Mouse (Mus musculus) bone marrow, adult 2 months (tissue): ENCODE measurements at regions not wholly inside any gene's neighbourhood (a gene's known extent, or its start where the extent isn't known, plus 50 kb on each side); places are given as distances from the start of the nearest gene placed in this dataset.

Experiments used
- CTCF ChIP-seq: fragments of 200-500 bp; IDR thresholded peaks from 2 replicates; pipeline ENCODE4 v1.5.1; 2011; ENCODE audit warnings: low read length, control low read depth; ENCODE audit not compliant: control insufficient read depth, insufficient read depth
- POLR2A ChIP-seq: fragments of 200-500 bp; IDR thresholded peaks from 2 replicates; pipeline ENCODE4 v1.6.1; 2011; ENCODE audit warnings: low read depth, mild to moderate bottlenecking, control low read depth, low read length, borderline replicate concordance; ENCODE audit not compliant: control insufficient read depth

DNA sequence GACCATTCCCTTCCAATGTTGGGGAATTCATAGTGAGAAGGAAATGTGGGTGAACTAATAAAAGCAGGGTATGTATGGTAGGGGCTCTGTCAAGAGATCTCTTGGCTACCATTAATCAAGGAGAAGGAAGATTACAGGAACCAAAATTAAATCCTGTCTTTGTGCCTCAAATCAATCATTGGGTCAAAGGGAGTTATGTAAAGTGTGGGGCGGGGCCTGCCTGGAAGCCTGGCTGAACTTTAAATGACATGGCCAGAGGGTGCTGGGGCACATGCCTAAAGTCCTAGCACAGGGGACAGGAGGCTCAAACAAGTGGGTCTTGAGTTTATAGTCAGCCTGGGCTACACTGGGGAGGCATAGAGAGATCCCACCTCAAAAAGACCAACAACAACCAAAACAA, 259.0 kb upstream of the Zfp64 start:
- no peak for TF ChIP-seq POLR2A
- TF ChIP-seq CTCF = no peak
